Mouse (Mus musculus) heart, adult 18-20 months (tissue): Measurements from ENCODE around the gene Smpx. TPM values are rescaled to one million over a fixed set of nuclear protein-coding genes. Genes with fewer than 3 reads are reported as not detected.

Experiments used
- DNase-seq, 2 experiments: peaks; one replicate each; pipeline ENCODE4 v3.0.0; 2021 to 2022; ENCODE audit warnings: mixed read lengths in 1 of 2
- long read RNA-seq, 2 experiments: library from polyadenylated mRNA; stranded (forward); transcript quantifications; one replicate each; pipeline ENCODE4 v2.0.0; 2021
- total RNA-seq, 2 experiments: library from RNA; stranded (reverse); gene quantifications; 2 replicates each; pipeline ENCODE4 v1.2.3; 2021

Gene Smpx
- total RNA-seq = 100 to 1,000 TPM; 373 to 434 TPM
- long read RNA-seq, experiment 1, transcript Smpx-201 (6 exons, 1,152 nt) = major isoform, 246 of 293 reads
- long read RNA-seq, experiment 1, transcript Smpx-203 (5 exons, 898 nt) = minor isoform, 11 of 293 reads
- long read RNA-seq, experiment 1, transcript Smpx-207 (7 exons, 465 nt) = minor isoform, 5 of 293 reads
- long read RNA-seq, experiment 1, partial matches to known transcripts = 6 of 293 reads
- long read RNA-seq, experiment 1, other reads (novel, unspliced or antisense) = 25 of 293 reads
- long read RNA-seq, experiment 2, transcript Smpx-201 (6 exons, 1,152 nt) = major isoform, 172 of 220 reads
- long read RNA-seq, experiment 2, transcript Smpx-203 (5 exons, 898 nt) = minor isoform, 12 of 220 reads
- long read RNA-seq, experiment 2, partial matches to known transcripts = 26 of 220 reads
- long read RNA-seq, experiment 2, other reads (novel, unspliced or antisense) = 8 of 220 reads

DNA sequence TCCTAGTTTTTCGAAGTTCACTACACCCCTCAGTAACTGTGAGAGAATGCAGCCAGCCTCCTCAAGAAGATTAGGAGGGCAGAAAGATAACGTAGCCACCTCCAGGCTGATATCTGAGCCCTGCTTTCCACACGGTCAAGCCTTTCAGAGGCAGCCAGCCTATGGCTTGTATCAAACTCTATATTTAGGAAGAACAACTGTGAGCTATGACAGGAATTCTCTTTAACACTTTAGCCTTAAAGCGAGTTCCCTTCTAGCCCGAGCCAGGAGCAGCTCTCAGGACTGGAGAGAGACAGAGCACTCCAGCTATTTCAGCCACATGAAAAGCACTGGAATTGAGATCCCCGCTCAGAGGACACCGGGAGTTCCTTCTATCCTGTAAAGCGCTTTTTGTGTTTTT lies at the start of gene Smpx:
TSS of gene Smpx (plus strand) at position 49 of the 400 bp plus-strand sequence.
- peak; percentile 23 to 39 for DNase-seq

GRCm38 (mm10) chrX:157655047-157655446 lies 43.7 kb upstream of the Smpx start:
- DNase-seq = no peak

- no peak for DNase-seq
These were observed 41.4 kb upstream of the Smpx start for GRCm38 (mm10) chrX:157657356-157657755.

- no peak for DNase-seq
These were observed 26.9 kb upstream of the Smpx start for GRCm38 (mm10) chrX:157671820-157672219.

DNA sequence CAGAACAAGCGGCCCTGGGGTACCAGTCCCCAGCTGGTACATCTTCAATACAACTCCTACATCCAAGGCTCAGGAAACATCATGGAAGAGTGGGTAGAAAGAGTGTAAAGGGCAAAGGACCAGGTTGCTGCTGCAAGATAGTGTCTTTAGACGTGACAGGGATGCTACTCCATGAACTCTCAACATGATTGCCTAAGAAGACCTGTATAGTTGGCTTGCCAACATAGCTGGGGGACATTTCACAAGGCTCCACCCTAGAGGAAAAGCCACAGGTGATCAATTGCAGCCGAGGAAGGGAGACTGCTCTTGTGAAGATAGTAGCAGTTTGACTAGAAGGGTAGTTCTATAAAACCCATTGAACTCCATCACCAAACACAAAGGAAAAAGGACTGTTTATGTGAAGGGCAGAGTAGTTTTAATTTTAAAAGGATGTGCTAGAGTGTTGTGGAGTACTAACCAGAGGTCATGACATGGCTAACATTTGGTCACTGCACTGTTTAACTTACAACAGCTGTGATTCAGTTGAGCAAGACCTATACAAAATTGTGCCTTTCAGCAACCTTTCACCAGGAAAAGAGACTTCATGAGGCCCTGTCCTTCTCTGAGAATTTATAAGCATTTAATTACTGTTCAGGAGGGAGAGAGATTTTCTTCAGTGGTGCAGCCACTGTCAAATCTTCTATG lies 23.9 kb upstream of the Smpx start:
- DNase-seq = no peak

DNA sequence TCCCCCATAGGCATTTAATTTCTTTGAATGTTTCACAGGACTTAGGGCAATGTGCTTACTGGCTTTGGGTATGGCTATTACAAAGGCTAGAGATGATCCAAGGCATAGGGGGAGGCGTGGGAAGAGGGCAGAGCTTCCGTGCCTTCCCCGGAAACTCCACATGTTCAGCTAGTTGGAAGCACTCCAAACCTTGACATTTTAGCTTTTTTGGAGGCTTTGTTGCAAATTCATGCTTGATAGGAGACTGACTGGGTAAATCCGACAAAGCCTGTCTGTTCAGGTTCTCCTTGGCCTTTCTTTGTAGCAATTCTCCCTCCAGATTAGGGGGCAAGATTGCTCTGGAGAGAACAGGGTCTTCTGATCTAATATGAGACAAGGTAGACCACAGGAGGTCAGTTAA lies 7.5 kb upstream of the Smpx start:
- no peak for DNase-seq

DNA sequence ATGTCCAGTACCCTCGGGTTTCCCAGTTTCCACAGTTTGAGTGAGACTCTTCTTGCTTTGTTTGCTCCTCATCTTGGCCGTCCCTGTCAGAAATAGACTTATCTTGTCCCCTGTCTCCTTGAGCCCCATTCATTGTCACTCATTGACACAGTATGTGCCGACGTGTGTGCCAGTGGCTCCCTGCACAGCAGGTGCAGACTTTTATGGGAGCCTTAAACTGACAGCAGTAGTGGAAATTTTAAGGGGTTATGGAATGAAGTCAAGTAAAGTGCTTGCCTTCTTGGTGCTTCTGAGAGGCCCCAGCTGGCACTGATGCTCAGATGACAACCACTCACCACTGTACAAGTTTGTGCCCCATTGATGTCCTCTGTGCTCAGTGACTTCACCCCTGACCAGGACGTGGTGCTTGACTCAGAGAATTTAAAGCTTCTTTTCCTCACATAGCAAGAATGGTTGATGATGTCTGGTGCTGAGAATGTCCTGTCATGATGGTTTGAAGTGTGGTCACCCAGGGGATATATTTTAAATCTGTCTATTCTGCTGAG lies 1.0 kb upstream of the Smpx start:
- peak in 1 of 2 experiments; percentile 19 for DNase-seq

DNA sequence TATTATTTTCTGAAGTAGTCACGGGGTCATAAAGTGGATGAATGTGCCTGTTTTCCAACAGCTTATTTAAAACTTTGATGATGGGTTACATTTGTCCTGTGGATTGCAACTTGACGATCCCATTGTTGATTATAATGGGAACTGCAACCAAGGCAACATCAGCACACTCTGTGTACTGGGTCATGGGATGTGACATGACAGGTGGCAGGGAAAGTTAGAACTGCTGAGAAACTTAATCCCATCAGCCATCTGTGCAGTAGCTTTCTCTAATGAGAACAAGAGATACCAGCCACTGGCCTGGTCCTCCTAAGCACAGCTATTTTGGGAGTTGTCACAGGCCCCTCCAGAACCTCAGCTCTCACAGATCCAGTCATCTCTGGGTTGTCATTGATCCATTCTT lies 8.5 kb downstream of the Smpx start:
- DNase-seq = no peak

GRCm38 (mm10) chrX:157708616-157709280 lies 10.0 kb downstream of the Smpx start:
- DNase-seq = no peak

DNA sequence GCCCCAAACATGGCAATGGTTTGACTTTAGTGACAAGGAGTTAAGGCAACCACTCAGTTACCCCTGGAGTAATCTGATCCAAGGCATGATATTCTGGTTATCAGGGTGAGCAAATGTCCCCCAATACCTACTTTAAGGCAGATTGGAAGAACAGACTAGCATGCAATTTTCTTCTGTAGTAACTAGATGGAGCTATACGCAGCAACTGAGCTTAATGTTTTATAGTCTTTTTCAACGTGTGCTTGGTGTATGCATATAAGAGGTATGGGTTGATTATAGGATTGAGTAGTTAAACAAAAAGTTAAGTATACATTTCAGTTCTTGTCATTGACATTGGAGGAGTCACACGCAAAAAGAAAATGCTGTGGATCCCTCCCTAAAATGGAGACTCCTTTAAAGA lies 21.2 kb downstream of the Smpx start:
- no peak for DNase-seq

DNA sequence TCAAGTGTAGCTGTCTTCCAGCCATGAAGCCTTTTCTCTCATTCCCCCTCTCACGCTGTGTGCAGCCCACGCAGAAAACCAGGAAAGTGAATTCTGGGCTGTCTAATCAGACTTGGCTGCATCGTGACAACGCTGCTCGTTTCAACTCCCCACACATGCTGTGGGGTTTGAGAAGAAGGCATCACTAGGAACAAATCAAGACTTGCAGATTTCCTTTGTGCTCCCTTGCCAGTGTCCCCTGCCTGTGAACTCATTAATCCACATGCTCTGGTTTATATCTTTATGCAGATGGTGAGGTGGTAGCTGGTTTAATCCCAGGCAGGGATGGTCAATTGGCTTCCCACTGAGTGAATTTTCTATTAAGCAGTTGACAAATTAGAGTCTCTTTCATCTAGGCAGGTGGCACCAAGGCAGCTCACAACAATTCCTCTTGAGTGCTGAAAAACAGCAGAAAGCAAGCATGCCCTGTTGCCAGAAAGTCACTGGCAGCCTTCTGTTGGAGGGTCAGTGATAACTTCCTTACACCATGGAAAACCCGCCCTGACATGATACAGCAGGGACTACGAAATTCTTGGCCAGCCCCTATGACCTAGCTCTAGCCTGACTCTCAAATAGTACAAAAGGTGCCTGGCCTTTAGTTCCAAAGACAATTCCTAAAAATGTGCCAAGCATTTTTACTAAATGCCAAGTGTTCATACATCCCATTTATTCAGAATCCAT lies 32.1 kb downstream of the Smpx start:
- DNase-seq = no peak

- peak; percentile 47 to 69 for DNase-seq
These were observed 33.1 kb downstream of the Smpx start for GRCm38 (mm10) chrX:157731658-157732314.

GRCm38 (mm10) chrX:157732346-157732745 lies 33.6 kb downstream of the Smpx start:
- no peak for DNase-seq

DNA sequence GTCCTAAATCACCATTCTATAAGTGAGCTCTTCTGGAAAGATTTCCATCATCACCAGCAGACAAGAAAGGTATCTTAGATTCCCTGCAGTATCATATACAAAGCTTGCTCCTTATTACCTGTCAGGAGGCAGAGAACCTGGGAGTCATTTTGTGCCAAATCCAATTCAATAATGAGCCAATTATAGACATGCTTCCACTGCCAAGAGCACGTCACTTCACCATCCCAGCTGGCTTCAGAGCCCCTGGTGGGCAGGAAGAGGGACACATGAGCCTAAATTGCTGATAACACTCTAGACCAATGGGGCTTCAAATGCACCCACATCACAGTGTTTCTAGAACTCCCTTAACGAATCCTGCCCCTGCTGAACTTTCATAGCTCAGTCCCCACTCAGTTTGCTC lies 35.1 kb downstream of the Smpx start:
- DNase-seq = no peak

- DNase-seq = no peak
These were observed 35.6 kb downstream of the Smpx start for GRCm38 (mm10) chrX:157734341-157734740.

- peak; percentile 42 to 46 for DNase-seq
These were observed 49.3 kb downstream of the Smpx start for GRCm38 (mm10) chrX:157747815-157748544.

DNA sequence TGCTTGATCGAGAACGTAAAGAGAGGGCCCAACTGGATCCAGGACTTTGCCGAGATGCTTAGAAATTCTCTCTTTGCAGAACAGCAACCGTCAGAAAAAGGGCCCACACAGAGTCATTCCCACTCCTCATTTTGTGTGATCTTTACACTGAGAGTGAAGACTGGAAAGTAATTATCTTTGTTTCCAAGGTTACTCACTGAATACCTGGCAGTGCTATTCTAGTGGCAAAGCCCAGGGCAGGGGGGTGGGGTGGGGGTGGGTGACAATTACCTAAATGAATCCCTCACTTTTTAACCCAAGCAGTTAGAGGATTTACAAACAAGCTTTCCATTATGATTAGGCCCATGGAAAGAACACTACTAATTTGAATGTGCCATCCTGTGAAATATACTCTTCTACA lies 55.8 kb downstream of the Smpx start:
- no peak for DNase-seq

DNA sequence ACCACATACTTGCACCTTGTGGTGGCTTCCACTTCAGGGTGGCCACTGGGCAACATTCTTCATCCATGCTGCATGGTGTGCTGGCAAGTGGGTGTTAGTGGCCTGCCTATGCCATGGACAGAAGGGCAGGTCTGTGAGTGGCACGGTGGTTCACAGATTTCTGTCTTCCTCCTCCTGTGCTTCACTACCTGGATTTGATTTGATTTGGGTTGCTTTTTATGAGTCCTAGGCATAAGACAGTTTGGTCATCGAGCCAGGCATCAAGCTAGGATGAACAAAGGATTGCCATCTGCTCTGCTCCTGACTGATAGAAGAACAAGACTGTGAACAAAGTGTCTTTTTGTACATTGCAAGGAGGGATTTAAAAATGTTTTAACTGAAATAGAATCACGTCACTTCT lies 63.8 kb downstream of the Smpx start:
- no peak for DNase-seq

- DNase-seq = no peak
These were observed 103.0 kb downstream of the Smpx start for GRCm38 (mm10) chrX:157801669-157802068.
